Mouse (Mus musculus) bone marrow, adult 2 months (tissue): Measurements from ENCODE around the gene Ptpru. TPM values are rescaled to one million over a fixed set of nuclear protein-coding genes. Genes with fewer than 3 reads are reported as not detected.

Source experiments
- H3K27ac ChIP-seq: fragments of 200-500 bp; 2 replicates; pipeline ENCODE4 v1.5.1; 2012; ENCODE audit warnings: low read depth, mild to moderate bottlenecking, control low read depth, inconsistent platforms, low read length; ENCODE audit not compliant: control insufficient read depth, poor library complexity, insufficient read depth
- H3K4me1 ChIP-seq: fragments of 200-500 bp; 2 replicates; pipeline ENCODE4 v1.6.1; 2011; ENCODE audit warnings: low read length; ENCODE audit not compliant: control insufficient read depth, insufficient read depth
- H3K4me3 ChIP-seq: fragments of 200-500 bp; replicated peaks from 2 replicates; pipeline ENCODE3; 2011; ENCODE audit warnings: mild to moderate bottlenecking, low read depth, low read length, control low read depth; ENCODE audit not compliant: control insufficient read depth
- CTCF ChIP-seq: fragments of 200-500 bp; IDR thresholded peaks from 2 replicates; pipeline ENCODE4 v1.5.1; 2011; ENCODE audit warnings: low read length, control low read depth; ENCODE audit not compliant: control insufficient read depth, insufficient read depth
- POLR2A ChIP-seq: fragments of 200-500 bp; IDR thresholded peaks from 2 replicates; pipeline ENCODE4 v1.6.1; 2011; ENCODE audit warnings: low read depth, mild to moderate bottlenecking, control low read depth, low read length, borderline replicate concordance; ENCODE audit not compliant: control insufficient read depth
- WGBS: fragments of 180-500 bp; shearing (Covaris S2); methylation state at CpG from one replicate; pipeline ENCODE4 v1.1.7; 2018; 5-methylcytosine and 5-hydroxymethylcytosine counted together
- polyA plus RNA-seq: library from polyadenylated mRNA; stranded (reverse); fragments of >200 nt; gene quantifications from 2 replicates; pipeline ENCODE4 v1.2.4, GENCODE M21; 2011; ENCODE audit warnings: low replicate concordance; ENCODE audit not compliant: missing spikeins, insufficient read depth, insufficient read length

The Ptpru gene
- polyA plus RNA-seq, 1 experiment: 15.1 TPM

DNA sequence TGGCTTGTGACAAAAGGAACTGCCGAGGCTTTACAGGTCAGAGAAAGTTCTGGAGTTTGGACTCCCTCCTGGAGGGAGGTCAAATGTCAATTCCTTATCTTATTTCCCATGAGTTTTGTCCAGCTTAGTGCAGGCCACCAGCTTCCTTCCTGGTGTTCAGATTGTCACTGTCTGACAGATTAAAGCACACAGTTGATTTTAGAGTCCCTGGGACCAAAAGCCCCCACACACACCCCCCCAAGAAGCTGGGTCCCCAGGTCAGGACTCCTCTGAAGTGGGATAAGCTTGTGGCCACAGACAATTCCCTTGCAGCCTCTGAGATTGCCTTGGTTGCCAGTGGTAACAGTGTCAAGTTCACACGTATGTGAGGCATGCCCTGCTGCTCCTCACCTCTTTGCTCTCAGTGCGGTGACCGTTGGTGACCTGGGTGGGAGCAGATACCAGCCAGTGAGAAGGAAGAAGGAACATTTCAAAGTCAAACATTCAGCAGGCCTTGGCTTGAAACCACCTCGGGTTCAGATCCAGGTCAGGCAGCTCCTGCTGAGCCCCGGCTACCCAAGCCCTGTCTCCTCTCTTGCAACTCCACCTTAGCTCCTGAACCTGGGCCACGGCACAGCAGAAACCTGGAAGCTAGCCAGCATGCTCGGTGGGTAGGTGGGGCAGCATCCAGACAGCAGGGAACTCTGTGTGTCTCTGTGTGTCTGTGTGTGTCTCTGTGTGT is 115.8 kb downstream of the Ptpru start:
- whole genome bisulfite sequencing: 53% methylated on average over 8 of the region's 8 CpGs
- TF ChIP-seq CTCF: no peak
- TF ChIP-seq POLR2A: no peak
- Histone ChIP-seq H3K27ac (no peak overlapping the region), H3K4me3 (no peak overlapping the region), H3K4me1 (no peaks in the 10 kb centered on the region)

DNA sequence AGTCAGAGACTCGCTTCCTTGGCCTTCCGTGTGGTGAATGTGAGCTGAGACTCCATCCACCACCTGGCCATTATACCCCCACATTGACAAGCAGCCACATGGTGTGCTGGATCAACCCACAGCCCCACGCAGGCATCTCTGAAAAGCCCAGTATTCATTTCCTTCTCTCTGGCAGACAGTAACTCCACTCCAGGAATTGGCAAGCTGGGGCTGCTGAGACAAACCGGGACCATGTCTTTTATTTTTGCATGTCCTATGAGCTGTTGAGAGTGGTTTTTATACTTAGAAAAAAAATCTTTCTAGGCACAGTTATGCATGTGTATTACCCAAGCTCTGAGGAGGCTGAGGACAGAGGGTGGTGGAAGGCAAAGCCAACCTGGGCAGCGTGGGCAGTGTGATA is 118.9 kb downstream of the Ptpru start:
- TF ChIP-seq POLR2A (no peak), CTCF (no peak)
- Histone ChIP-seq H3K4me3 (no peak overlapping the region), H3K27ac (no peak overlapping the region), H3K4me1 (no peaks in the 10 kb centered on the region)
- 74% methylated on average over 5 of the region's 5 CpGs for WGBS

Other genes starting within 250 kb of the Ptpru start
- 17.6 and 25.8 TPM in 2 replicates for gene Mecr, start 5.2 kb upstream of the Ptpru start, polyA plus RNA-seq
- 66.4 and 72.5 TPM in 2 replicates for gene Srsf4, start 35.3 kb upstream of the Ptpru start, polyA plus RNA-seq
- gene Tmem200b, start 83.5 kb upstream of the Ptpru start, polyA plus RNA-seq: not detected in 2 replicates
- gene Gm10300, start 236.4 kb upstream of the Ptpru start, polyA plus RNA-seq: 0.65 and 0.70 TPM in 2 replicates
- 298 and 306 TPM in 2 replicates for gene Epb41, start 237.0 kb upstream of the Ptpru start, polyA plus RNA-seq